Mouse (Mus musculus): Measurements from ENCODE around the gene Tlr9. TPM values are rescaled to one million over a fixed set of nuclear protein-coding genes. Genes with fewer than 3 reads are reported as not detected.
A peak's percentile ranks its signal among the peaks of the same experiment; 100 is the strongest.

Tlr9 gene
- total and polyA plus RNA-seq, 3 experiments: 0.84 to 2.5 (median 1.4) TPM

- peak; percentile 68 for DNase-seq
These were observed 18.2 kb upstream of the Tlr9 start for GRCm38 (mm10) chr9:106203990-106204851.

GRCm38 (mm10) chr9:106205713-106206290 is 16.6 kb upstream of the Tlr9 start:
- peak; percentile 85 for DNase-seq

- peak; percentile 78 for DNase-seq
These were observed 15.9 kb upstream of the Tlr9 start for GRCm38 (mm10) chr9:106206515-106206914.

GRCm38 (mm10) chr9:106208181-106208580 is 14.2 kb upstream of the Tlr9 start:
- no peak for DNase-seq

- DNase-seq: peak; percentile 57
These were observed 12.4 kb upstream of the Tlr9 start for GRCm38 (mm10) chr9:106209954-106210353.

- DNase-seq: no peak
These were observed 11.4 kb upstream of the Tlr9 start for GRCm38 (mm10) chr9:106210853-106211609.

- DNase-seq: peak; percentile 89
These were observed 10.5 kb upstream of the Tlr9 start for GRCm38 (mm10) chr9:106211680-106212593.

- DNase-seq: no peak
These were observed 9.8 kb upstream of the Tlr9 start for GRCm38 (mm10) chr9:106212594-106212981.

- no peak for DNase-seq
These were observed 6.9 kb upstream of the Tlr9 start for GRCm38 (mm10) chr9:106215341-106216125.

- DNase-seq: no peak
These were observed 5.4 kb upstream of the Tlr9 start for GRCm38 (mm10) chr9:106216971-106217370.

- no peak for DNase-seq
These were observed 1.4 kb upstream of the Tlr9 start for GRCm38 (mm10) chr9:106220894-106221523.

- DNase-seq: no peak
These were observed 596 bp downstream of the Tlr9 start for GRCm38 (mm10) chr9:106222994-106223393.

GRCm38 (mm10) chr9:106225469-106226150 is 3.2 kb downstream of the Tlr9 start:
- DNase-seq: no peak

- DNase-seq: peak; percentile 48
These were observed 3.8 kb downstream of the Tlr9 start for GRCm38 (mm10) chr9:106226151-106226682.

- DNase-seq: no peak
These were observed 5.5 kb downstream of the Tlr9 start for GRCm38 (mm10) chr9:106227790-106228429.

GRCm38 (mm10) chr9:106230051-106230733 is 7.8 kb downstream of the Tlr9 start:
- peak; percentile 12 for DNase-seq

- peak; percentile 18 for DNase-seq
These were observed 8.3 kb downstream of the Tlr9 start for GRCm38 (mm10) chr9:106230734-106231106.

GRCm38 (mm10) chr9:106231220-106231619 is 8.8 kb downstream of the Tlr9 start:
- peak; percentile 22 for DNase-seq
